Mouse (Mus musculus) gastrocnemius, adult 18-20 months (tissue): ENCODE data around the gene D430041D05Rik. TPM values are rescaled to one million over a fixed set of nuclear protein-coding genes. Genes with fewer than 3 reads are reported as not detected.

Source experiments
- DNase-seq: peaks from one replicate; pipeline ENCODE4 v3.0.0; 2021; ENCODE audit warnings: low spot score
- total RNA-seq, 2 experiments: library from RNA; stranded (reverse); gene quantifications; 2 replicates each; pipeline ENCODE4 v1.2.3; 2021

The D430041D05Rik gene
- total RNA-seq, 2 experiments from 2014 or later: 1.7 to 2.6 TPM

DNA sequence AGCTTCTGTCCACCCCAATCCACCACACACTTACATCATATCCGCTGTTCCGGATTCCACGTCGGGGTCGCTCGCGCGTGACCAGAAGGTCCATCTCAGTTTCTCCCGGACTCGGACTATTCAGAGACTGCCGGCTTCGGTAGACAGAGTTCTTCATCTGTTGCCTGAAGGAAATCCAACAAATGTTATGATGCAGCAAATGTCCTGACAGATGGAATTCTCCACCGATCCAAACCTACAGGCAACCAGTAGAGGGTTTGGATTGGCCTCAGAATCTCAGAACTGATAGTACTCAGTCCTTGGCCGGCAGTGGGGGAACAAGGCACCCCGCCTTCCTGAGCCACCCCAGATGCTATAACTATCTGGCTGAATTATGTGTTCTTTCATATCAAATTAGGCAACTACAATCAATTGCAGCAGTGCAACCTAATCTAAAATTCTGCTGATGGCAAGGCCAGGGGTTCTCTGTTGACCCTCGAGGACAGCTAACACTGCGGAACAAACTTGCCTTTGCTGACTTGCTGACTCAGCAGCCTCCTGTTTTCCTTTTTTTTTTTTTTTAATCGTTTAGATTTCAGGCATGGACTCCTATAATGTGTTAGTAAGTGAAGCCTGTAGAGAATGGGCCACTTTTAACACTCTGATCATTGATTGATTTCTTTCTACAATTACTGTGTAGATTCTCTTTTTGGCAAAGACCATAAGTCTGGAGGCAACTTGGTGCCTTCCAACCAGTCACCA lies 218.2 kb downstream of the D430041D05Rik start:
- DNase-seq: no peak

DNA sequence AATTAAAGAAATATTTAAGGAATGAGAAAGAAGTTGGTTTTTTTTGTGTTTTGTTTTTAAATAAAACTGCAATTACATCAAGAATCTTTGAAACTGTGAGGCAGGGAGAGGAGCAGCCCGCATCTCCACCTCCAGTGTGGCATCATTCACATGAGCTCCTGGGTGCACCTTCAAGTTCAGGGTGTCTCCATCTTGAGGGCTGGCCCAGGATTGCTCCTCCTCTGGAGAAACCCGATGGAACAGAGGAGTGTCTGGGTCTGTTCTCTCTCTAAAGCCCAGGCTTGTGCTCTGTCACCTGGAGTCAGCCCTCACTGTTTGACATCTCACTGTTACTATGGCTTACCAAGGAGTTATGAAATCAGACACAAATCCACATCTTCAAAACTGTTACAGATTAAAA lies 219.1 kb downstream of the D430041D05Rik start:
- no peak for DNase-seq

DNA sequence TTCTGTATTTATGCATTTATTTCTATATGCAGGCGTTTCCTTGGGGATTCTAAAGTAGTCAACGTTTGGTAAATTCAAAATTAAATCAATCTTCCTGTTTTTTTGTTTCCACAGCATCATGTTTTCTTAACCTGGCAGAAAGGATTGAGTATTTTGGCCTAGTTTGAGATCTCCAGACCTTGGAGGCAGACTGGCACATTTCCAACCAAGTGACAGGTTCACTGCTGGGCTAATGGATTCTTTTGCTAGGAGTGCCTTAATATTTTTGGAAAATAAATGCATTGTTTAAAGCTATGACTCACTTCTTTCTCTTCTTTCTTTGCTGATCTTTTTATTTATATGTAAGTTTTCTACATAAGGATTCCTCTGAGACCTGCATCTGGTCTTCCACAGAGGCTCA lies 222.0 kb downstream of the D430041D05Rik start:
- no peak for DNase-seq

DNA sequence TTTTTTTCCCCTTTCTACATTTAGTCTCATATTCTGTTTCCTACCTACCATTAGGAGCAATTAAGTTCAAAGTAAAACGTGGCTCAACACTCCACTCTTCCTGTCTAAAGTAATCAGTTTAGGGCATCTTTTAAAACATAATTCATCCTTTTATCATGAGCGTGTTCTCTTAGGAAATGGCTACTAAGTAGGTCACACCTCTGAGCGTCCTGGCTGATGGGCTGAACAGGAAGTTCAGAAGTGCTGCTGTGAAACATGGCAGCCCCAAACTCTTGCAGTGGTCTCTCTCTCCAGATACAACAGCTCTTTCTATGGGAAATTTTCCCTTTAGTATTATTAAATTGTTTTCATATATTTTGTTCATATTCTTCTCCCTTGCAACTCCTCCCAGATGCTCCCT lies 223.7 kb downstream of the D430041D05Rik start:
- no peak for DNase-seq

DNA sequence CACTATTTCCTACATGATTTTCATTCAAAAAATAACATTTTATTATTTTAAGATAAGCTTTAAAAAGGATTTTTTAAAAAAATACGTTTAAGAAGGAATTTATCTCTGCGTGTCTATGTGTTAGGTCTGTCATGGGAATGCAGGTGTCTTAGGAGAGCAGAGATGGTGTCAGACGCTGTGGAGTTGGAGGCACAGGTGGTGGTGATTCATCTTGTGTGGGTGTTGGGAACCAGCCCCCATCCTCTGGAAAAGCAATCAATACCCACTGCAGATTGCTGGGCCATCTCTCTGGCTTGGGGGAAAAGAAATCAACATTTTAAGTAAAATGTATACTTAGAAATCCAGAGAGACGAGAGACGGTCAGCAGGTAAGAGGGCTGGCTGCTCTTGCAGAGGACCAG lies 225.2 kb downstream of the D430041D05Rik start:
- DNase-seq: no peak

DNA sequence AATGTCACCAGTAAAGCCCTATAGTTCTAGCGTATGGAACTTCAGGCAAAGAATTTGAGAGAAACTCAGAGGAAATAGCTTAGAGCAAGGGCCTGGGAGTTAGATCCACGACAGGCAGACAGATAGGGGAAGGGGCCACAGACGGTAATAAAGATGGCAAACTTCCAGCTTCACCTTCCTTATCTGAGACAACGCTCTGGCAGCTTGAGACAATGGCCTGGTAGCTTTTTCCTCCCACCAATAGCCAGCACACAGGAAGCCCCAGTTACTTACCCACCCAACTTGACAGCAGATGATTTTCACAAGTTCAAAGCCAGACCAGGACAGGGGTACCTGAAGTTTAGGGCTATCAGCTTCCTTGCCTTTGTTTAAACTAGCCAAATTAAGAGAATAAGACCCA lies 226.5 kb downstream of the D430041D05Rik start:
- DNase-seq: no peak

DNA sequence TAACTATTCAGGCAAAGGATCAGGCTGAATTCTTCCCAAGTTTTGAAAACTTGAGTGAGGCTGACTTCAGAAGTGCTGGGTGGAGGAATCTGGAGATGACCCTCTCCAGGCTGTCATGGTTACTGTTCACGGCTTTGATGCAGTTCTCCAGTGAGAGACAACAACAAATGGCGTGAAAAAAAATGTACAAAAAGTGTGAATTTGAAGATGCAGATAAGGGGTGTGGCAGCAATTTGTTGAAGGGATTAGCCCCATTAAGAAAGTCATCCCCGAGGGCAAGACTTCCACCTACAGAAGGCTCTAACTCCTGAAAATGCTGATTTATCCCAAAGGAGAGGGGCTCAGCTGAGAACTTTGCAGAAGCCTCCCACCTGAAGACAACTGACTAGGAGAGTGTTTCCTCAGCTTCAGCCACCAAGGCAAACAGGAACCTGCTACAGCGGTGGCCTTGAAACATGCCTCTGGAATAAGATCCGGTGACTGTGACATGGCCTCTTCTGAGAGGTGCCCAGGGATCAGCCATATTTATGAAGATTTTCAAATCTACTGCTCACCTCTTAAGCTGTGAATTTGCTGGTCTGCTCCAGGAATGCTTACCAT lies 227.5 kb downstream of the D430041D05Rik start:
- no peak for DNase-seq

DNA sequence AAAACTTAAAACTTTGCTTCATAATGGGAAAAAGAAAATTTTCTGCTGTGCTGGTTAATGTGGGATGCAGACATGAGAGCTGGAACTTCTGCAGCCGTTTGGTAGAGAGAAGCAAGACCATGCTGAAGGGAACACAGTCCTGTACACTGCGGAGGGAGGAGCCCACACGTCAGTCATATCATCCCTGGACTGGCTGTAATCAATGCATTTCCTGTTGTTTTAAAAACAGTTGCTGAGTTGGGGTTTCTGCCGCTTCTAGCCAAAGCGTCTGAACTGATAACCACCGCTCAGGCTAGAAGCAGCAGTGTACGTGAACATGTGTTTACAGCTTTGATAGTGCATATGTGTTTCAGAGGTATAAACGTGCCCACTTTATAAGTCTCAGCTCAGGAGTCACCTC lies 231.2 kb downstream of the D430041D05Rik start:
- DNase-seq: no peak

DNA sequence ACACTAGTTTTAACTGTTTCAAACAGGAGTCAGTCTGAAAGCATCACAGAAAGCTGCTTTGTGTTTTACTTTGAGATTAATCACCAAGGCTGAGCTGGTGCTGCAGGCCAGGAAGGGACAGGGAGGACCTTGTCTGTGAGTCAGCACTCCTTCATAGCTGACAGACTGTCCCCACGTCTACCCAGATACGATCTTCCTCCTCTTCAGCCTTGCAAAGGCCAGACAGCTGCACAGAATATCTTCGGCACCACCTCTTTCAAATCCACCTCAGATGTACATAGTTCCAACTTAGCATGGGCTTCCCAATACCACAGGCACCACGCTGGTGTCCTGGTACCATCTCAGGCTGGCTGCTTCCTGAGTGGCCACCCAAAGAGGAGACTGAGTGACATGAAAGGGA lies 232.6 kb downstream of the D430041D05Rik start:
- no peak for DNase-seq

DNA sequence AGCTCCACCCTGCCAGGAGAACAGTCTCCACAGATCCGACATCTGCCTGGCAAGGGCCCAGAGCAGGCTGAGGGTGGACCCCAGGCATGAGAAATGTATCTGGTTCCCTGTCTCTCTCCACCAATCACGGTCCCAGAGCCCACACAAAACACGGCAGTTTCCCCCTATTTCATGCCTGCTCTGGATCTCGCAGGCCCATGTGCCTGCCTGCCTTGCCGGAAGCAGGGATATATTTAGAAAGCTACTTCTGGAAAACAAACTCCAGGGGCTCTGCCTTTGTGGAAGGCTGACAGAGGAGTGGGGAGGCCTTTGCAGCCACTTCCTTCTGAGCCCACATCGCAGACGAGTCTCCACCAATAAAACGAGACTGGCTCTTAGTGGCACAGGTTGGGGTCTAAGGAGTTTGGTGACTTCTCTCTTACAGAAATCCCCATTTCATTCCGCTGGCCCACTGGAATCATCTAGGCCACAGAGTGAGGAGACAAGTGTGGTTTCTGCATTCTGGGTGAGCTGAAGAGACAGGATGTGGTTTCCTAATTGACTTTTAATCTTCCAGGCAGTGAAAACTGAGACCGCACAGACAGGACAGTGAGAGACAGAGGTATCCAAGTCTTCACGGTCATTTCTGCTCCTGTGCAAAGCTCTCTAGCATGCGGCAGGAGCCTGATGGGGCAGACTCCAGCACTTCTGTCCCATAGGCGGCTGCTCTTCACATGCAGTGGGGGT lies 233.7 kb downstream of the D430041D05Rik start:
- DNase-seq: no peak

DNA sequence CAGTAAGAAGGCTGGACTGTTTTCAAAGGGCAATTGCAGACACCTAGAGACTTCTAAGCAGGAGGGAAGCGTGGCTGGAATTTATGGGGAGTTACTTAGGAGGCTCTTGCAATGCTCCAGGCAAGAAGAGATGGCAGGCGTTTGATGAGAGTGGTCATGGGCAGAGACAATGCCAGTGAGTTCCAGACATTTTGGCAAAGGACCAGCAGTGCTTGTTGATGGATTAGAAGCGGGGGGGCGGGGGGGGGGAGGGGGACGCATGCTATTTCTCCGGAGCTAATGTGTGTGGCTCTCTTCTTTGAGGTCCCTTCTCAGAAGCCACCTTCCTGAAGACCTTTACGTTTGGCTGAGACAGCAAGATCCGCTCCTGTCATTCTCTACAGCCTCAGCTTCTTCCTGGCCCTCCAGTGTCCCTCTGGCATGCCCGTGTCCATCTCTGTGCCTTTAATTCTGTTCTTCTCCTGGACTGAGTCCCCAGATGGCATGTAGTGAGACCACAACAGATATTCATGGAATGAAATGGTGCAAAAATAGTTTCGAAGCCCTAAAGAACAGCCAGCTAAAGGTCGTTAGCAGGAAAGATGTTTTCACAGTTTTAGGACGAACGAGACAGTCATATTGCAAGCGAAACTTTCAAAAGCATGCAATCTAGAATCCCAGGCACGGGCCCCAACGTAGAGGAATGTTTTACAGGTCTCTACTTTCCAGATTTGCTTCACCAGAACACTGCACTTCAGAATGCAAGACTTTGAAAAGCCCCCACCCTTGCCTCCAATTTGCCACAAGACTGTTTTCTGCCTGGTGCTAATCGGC lies 234.4 kb downstream of the D430041D05Rik start:
- no peak for DNase-seq

DNA sequence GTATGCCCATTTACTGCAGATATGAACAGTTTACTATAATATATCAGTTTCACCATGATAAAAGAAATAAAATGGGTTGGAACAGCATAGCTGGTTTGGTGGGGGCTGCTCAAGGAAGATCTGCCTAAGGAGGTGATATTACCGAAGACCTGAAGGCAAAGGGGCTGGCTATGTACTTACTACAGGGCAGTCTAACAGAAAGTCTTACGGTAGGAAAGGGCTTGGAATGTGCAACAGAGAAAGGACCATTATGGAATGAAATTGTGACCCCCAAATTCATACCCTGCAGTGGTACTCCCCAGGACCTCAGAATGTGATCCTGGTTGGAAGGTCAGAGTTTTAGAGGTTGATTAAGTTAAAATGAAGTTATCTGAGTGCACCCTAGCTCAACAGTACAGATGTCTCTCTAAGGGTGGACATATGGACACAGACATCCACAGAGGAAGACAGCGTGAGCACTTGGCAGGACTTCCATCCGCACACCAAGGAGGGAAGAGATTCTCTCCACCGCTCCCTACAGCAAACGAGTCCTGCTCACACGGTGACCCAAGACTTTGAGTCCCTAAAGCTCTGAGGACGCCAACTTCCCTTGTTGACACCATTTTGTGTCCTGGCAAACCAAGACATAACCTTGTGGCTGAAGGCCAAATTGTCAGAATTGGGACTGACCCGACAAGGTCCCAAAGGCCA lies 235.2 kb downstream of the D430041D05Rik start:
- DNase-seq: no peak

DNA sequence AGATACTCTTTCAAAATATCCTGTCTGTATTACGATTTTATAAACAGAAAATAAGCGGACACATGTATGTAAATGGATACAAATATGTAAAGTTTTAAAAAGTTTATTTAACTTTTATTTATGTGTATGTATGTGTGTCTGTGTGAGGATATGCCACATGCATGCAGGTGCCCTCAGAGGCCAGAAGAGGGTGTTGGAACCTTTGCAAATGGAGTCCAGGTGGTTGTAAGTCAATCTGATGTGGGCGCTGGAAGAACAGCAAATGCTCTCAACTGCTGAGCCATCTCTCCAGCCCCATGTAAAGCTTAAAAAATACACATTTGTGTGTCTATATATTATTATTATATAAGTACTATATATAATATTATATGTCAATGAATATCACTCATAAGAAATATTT lies 237.4 kb downstream of the D430041D05Rik start:
- no peak for DNase-seq

DNA sequence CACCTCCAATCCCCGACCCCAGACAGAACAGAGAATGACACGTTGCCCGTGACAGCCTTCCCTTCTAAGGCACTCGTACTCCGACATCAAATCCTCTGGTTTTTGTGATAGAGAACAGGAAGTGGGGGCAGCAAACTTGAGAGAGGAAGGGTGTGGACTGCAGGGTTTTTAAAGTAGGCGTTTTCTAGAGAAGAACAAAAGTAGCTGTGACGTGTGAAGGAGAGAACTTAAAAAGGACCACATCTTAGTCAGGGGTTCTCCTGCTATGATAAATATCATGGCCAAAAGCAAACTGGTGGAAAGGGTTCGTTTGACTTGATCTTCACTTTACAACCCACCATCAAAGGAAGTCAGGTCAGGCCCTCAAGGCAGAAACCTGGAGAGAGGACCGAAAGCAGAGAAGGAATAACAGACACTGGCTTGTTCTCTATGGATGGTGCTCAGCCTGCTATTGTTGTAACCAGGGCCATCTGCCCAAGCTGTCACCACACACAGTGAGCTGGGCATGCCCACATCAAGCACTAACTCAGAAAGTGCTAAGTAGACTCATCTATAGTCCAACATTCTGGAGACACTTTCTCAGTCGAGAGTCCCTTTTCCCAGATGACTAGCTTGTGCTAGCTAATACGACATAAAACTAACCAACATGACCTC lies 238.0 kb downstream of the D430041D05Rik start:
- DNase-seq: no peak

DNA sequence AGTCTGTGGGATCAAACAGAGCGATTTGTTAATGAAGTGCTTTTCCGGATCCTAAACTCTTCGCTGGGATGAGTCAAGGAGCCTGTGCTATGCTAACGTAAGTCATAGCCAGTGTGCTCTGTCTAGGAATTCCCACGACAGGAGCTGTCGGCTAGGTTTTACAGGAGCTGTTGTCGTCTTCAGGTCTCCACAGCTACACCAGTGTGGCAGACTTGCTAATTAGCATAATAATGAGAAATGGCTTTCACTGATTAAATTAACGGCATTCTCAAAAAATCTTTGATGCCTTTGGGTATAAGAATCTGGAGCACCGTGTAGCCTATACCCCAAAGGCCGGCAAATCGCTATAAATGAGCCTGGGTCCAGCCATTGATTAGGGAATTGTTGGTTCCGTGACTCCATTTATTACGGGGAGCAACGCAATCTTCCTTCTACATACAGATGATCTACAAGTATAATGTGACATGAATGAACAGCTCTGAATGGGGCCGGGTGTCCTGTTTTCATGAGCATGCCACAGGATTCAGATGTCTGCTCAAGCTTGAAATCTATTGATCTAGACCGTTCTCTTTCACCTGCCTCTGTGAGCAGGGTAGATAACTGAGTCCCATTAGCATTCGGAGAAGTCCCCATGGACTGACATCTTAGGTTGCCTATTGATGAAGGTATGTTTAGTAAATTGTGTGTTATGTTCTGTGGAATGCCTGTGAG lies 242.5 kb downstream of the D430041D05Rik start:
- DNase-seq: no peak

DNA sequence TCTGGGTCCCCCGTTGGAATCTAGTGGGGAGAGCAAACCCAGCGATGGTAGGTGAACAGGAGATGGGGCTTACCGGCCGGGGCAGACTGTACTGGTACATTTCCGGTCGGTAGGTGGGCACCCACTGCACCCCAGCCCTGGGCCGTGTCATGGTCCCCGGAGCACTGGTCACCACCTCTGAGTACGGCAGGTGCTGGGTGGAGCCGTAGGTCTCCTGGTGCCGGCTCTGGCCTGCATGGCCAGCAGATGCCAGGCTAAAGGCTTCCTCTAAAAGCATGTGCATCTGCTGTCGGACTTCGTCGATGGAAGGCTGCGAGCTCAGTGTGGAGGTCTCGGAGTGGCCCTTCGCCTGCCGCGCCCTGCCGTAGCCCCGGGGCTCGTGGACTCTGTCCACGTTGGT lies 243.0 kb downstream of the D430041D05Rik start:
- DNase-seq: no peak

DNA sequence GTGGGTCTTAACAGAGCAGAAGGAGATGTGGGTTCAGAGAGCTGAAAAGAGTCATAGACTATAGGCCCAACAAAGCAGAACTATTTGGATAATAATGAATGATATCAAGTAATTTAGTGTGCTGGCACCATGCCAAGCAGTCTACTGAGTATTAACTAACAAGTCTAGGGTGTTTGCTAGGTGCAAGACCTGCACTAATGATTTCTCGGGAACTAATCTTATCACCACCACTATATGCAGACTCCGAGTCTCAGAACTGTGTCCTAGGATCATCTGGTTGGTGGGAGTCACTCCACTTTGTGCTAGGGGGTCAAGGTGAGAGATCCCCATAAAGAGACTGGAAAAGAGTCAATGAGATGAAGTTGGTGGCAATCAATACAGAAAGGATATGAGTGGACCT lies 245.2 kb downstream of the D430041D05Rik start:
- DNase-seq: no peak

DNA sequence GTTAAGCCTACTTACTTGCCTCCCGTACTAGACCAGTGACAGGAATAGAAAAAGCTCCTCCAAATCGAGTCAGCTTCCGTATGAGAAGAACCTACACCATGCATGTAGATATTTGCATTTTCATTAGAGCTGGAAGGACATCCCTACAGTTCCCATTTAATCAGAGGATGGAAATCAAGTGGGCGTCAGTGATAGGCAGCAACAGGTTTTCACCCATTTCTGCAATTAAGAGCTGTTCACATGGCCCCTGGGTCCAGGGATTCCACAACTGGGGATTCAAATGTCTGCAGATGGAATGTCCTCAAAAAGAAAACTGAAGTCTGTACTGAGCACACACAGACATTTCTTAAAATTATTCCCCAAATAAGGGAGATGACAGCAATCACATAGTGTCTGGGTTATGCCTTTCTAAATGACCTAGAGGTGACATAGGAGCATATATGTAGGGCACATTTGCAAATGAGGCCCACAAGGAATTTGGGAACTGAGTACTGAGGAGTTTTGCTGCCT lies 246.8 kb downstream of the D430041D05Rik start:
- DNase-seq: no peak

DNA sequence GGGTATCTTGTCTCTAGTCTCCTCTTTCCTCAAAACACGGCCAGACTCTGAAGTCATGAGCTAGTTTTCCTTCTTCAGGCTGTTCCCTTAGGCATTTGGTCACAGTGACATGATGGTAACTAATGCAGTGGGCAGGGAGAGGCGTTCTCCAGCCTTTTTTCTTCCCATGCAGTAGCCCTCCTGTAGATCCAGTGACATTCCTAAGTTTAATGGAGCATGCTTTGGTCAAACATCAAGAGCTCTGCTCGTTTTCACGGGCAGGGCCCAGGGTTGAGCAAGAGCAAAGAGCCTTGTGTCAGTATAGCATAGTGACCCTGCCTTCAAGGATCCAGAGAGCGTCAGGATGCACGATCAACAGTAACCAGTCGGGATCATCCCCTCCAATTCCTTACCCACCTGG lies 247.4 kb downstream of the D430041D05Rik start:
- no peak for DNase-seq

DNA sequence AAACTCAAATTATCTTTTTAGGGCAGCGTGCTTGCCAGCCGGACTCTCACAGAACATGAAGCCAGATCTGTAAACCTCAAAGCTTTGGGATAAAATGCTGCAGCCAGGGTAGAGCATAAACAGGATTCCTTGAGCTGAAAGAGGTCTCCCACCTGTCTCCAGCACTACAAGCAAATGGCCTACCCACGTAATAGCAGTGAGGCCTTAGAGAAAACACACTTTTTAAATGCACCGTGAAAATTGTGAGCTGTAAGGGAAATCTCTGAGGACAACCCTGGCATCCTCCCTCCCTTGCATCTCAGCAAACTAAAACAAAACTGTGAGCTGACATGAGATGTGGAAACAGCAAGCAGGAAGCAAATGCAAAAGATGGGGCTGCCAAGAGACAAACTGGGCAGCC lies 253.0 kb downstream of the D430041D05Rik start:
- no peak for DNase-seq
